Mouse (Mus musculus): ENCODE data around the gene Ifitm1. TPM values are rescaled to one million over a fixed set of nuclear protein-coding genes. Genes with fewer than 3 reads are reported as not detected.
"Not testable (repeated sequence)": the region's sequence is repeated elsewhere in the genome, so short reads cannot be mapped to it uniquely, and the experiment has no call there.

The Ifitm1 gene
- total RNA-seq, 2 experiments from 2014 or later: 48.4 to 111 TPM

DNA sequence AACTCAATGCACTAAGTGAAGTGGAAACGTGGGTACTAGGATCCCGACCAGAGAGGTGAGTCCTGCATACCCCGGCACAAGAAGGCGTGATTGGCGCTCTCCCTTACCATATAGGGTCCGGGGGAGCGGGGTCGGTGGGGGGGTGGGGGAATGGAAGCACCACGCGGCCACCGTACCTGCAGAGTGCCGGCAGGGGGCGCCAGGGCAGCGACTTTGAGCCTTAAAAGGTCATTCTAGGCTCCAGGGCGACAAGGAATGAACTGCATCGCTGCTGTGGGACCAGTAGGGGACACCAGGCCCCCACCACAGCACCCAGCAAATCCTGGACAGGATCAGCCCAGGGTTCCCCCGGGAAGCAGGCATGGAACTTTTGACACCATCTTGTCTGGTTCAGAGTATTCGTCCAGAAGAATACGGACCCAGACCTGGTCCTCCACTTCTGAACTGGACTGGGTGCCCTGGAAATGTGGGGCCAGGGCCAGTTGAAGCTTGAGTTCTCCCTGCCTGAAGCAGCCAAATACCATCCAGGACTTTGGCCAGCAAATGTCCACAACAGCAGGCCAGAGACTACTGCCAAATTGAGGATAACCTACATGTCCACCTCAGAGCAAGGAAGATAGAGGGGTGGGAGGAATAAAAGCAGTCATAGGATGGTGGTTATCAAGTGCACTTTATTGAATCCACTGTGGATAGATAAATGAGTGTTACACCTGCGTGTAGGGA, 42.1 kb downstream of the Ifitm1 start:
- ATAC-seq (ENCODE audit: poor library complexity, severe bottlenecking): peak; percentile 65

DNA sequence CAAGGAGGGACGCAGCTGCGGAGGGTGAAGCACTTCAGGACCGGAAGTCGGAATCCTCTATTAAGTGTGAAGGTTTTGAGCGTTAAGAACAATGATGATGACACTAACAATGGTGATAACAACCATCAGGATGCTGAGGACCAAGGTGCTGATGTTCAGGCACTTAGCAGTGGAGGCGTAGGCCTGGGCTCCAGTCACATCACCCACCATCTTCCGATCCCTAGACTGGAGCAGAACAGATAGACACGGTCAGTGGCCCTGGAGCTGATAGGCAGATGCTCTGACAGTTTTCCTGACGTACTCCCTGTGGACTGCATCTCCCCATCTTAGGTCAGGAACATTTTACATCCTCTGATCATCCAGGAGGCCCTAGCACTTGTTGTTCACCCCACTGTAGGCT, 42.6 kb downstream of the Ifitm1 start:
- no peak for ATAC-seq (ENCODE audit: poor library complexity, severe bottlenecking)

DNA sequence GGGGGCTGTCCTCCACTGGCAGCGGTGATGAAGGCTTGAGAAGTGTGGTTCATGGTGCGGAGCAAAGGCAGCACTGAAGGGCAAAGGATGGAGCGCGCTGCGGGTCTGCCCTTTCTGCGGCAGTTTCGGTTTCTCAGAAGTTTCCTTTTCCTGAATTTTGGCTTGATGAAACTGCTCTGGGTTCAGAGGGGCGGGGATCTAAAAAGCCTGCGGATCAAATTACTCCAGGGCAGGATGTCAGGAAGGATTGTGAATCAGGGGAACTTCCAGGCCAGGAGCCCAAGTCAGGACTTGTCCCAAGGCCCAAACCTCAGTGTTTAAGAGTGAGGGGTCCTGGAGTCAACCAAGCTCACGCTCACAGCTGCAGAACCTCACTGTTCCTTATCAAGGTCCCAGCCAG, 43.6 kb downstream of the Ifitm1 start, which contains the start of gene Ifitm3:
TSS of gene Ifitm3 (minus strand) at position 178 of the 400 bp plus-strand sequence.
- no peak for ATAC-seq (ENCODE audit: poor library complexity, severe bottlenecking)

DNA sequence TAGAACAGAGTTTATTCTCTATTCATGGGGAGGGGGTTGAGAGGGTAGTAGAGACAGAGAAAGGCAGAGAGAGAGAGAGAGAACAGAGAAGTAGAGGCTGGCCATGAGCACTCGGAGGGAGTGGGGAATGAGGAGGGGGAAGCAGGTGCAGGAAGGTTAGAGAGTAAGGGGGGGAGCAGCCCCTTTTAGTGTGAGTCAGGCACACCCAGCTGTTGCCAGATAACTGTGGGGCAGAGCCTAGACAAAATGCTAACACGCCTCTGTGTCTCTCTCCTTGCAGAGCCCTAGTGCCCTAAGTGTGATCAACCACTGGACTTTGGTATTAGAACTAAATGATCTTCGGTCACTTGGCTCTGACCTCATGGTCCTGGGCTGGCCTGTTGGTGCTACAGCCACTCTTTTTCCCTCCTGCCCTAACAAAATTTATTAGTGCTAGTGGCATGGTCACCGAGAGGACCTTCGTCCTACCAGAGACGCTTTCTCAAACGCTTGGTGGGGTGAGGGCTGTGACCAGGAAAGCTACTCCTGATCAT, 44.3 kb downstream of the Ifitm1 start:
- no peak for ATAC-seq (ENCODE audit: poor library complexity, severe bottlenecking)

DNA sequence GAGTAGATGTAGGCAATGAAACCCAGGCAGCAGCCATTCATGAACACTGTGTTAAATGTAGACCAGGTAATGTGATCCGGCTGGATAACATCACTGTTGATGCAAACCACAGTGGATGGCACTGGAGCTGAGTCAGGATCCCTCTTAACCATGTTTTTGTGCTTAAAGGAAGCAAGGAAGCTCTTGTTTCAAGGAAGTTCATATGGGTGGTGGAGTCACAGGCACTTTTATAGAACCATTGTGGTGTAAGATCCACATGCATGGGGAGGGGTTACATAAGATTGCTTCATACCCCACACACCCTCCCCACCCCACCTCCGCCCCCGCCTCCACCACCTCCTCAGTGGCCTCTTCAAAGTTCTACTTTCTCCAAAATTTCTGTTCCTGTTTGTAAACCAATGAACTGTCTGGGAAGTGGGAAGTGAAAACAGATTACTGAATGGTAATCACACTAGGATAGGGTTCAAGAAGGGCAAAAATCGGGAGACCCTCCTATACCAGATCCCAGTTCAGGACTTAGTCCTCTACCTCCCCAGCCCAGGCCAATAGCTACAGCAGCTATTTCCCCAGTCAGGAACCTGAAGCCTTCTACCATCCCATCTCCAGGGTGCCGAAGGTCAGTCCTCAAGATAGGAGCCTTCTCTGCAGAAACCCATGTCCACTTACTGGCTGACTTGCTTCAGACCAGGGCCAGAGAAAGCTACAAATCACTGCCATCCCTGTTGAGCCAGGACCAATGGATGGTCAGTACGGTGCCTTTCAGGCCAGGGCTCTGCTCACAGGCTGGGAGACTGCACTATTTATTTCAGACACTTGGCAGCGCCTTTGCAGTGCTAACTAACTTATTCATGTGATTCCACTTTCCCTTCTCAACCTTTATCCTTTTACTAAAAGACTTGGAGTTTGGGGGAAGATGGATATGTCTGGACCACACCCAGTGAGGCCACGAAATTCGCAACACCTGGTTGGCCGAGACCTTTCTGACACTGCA, 50.0 kb downstream of the Ifitm1 start:
- ATAC-seq (ENCODE audit: poor library complexity, severe bottlenecking): peak; percentile 75

DNA sequence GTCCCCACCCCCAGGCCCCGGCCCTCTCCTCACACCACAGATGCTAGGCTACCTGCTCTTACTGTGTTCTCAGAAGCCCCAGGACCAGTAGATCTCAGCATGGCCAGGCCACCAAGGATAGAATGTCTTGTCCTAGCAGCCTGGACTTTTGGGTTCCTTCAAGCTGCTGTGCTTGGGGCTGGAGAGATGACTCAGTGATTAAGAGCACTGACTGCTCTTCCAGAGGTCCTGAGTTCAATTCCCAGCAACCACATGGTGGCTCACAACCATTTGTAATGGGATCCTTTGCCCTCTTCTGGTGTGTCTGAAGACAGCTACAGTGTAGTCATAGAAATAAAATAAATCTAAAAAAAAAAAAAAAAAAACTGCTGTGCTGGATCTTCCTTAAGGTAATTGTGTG, 50.8 kb downstream of the Ifitm1 start, which contains the start of gene Ifitm6:
TSS of gene Ifitm6 (minus strand) at position 101 of the 400 bp plus-strand sequence.
- not testable (repeated sequence) for ATAC-seq (ENCODE audit: poor library complexity, severe bottlenecking)

DNA sequence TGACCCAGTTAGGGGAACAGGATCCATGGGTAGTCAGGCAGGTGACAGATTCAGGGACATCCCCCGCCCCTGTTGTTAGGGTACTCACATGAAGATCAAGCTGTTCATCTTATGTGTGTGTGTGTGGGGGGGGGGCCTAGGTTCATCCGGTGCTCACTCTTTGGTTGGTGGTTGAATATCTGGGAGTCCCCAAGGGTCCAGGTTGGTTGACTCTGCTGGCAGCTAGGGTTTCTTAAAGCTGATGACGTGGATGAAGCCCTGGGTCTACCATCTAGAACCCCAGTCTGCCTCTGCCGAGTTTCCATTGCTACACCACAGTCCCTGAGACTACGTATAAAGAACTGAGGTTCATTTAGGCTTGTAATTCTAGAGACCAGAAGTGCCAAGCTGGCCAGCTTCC, 52.0 kb downstream of the Ifitm1 start:
- ATAC-seq (ENCODE audit: poor library complexity, severe bottlenecking): no peak

Other genes with a start within 250 kb of the Ifitm1 start
- gene Cyp2e1, start 203.5 kb upstream of the Ifitm1 start, total RNA-seq (2015): not detected in 2 replicates
- not detected in 2 replicates for gene Cyp2e1, start 203.5 kb upstream of the Ifitm1 start, total RNA-seq (2017)
- gene Syce1, start 179.4 kb upstream of the Ifitm1 start, total RNA-seq (2015): 0.21 and 0.69 TPM in 2 replicates
- gene Syce1, start 179.4 kb upstream of the Ifitm1 start, total RNA-seq (2017): 0.15 and 0.73 TPM in 2 replicates
- gene Zfp941, start 145.0 kb upstream of the Ifitm1 start, total RNA-seq (2015): 0.16 TPM in 1 of 2 replicates, not detected in the other
- gene Zfp941, start 145.0 kb upstream of the Ifitm1 start, total RNA-seq (2017): 0.22 and 0.33 TPM in 2 replicates
- not detected in 2 replicates for gene Urah, start 132.2 kb upstream of the Ifitm1 start, total RNA-seq (2015)
- not detected in 2 replicates for gene Urah, start 132.2 kb upstream of the Ifitm1 start, total RNA-seq (2017)
- gene Scgb1c1, start 121.7 kb upstream of the Ifitm1 start, total RNA-seq (2015): not detected in 2 replicates
- not detected in 2 replicates for gene Scgb1c1, start 121.7 kb upstream of the Ifitm1 start, total RNA-seq (2017)
- gene Odf3, start 119.4 kb upstream of the Ifitm1 start, total RNA-seq (2015): not detected in 2 replicates
- gene Odf3, start 119.4 kb upstream of the Ifitm1 start, total RNA-seq (2017): not detected in 2 replicates
- gene Gm45785, start 110.9 kb upstream of the Ifitm1 start, total RNA-seq (2015): not detected in 2 replicates
- gene Gm45785, start 110.9 kb upstream of the Ifitm1 start, total RNA-seq (2017): not detected in 2 replicates
- gene Ric8a, start 110.3 kb upstream of the Ifitm1 start, total RNA-seq (2015): 41.7 and 44.7 TPM in 2 replicates
- 29.7 and 30.4 TPM in 2 replicates for gene Ric8a, start 110.3 kb upstream of the Ifitm1 start, total RNA-seq (2017)
- gene Bet1l, start 109.6 kb upstream of the Ifitm1 start, total RNA-seq (2015): 12.9 and 13.2 TPM in 2 replicates
- gene Bet1l, start 109.6 kb upstream of the Ifitm1 start, total RNA-seq (2017): 15.5 and 37.7 TPM in 2 replicates
- 87.5 and 89.5 TPM in 2 replicates for gene Psmd13, start 85.3 kb upstream of the Ifitm1 start, total RNA-seq (2015)
- 165 and 167 TPM in 2 replicates for gene Psmd13, start 85.3 kb upstream of the Ifitm1 start, total RNA-seq (2017)
- 7.9 and 9.1 TPM in 2 replicates for gene Sirt3, start 84.9 kb upstream of the Ifitm1 start, total RNA-seq (2015)
- 6.7 and 9.5 TPM in 2 replicates for gene Sirt3, start 84.9 kb upstream of the Ifitm1 start, total RNA-seq (2017)
- not detected in 2 replicates for gene Cox8b, start 66.8 kb upstream of the Ifitm1 start, total RNA-seq (2015)
- gene Cox8b, start 66.8 kb upstream of the Ifitm1 start, total RNA-seq (2017): not detected in 2 replicates
- not detected in 2 replicates for gene Nlrp6, start 46.3 kb upstream of the Ifitm1 start, total RNA-seq (2015)
- not detected in 2 replicates for gene Nlrp6, start 46.3 kb upstream of the Ifitm1 start, total RNA-seq (2017)
- 8.7 and 9.3 TPM in 2 replicates for gene Pgghg, start 25.8 kb upstream of the Ifitm1 start, total RNA-seq (2015)
- 7.8 and 10.2 TPM in 2 replicates for gene Pgghg, start 25.8 kb upstream of the Ifitm1 start, total RNA-seq (2017)
- 0.78 and 2.3 TPM in 2 replicates for gene Ifitm5, start 16.9 kb upstream of the Ifitm1 start, total RNA-seq (2015)
- 1.3 TPM in 1 of 2 replicates, not detected in the other for gene Ifitm5, start 16.9 kb upstream of the Ifitm1 start, total RNA-seq (2017)
- gene Gm45717, start 11.3 kb upstream of the Ifitm1 start, total RNA-seq (2015): not detected in 2 replicates
- gene Gm45717, start 11.3 kb upstream of the Ifitm1 start, total RNA-seq (2017): 0.88 TPM in 1 of 2 replicates, not detected in the other
- gene Ifitm2, start 11.2 kb upstream of the Ifitm1 start, total RNA-seq (2015): 773 and 813 TPM in 2 replicates
- gene Ifitm2, start 11.2 kb upstream of the Ifitm1 start, total RNA-seq (2017): 401 and 447 TPM in 2 replicates
- 2,002 and 2,201 TPM in 2 replicates for gene Ifitm3, start 43.5 kb downstream of the Ifitm1 start, total RNA-seq (2015)
- 715 and 839 TPM in 2 replicates for gene Ifitm3, start 43.5 kb downstream of the Ifitm1 start, total RNA-seq (2017)
- gene Ifitm6, start 50.7 kb downstream of the Ifitm1 start, total RNA-seq (2015): 1,773 and 2,031 TPM in 2 replicates
- 1,518 and 1,657 TPM in 2 replicates for gene Ifitm6, start 50.7 kb downstream of the Ifitm1 start, total RNA-seq (2017)
- gene Gm17387, start 61.9 kb downstream of the Ifitm1 start, total RNA-seq (2015): not detected in 2 replicates
- not detected in 2 replicates for gene Gm17387, start 61.9 kb downstream of the Ifitm1 start, total RNA-seq (2017)
- 1.5 and 3.0 TPM in 2 replicates for gene B4galnt4, start 93.9 kb downstream of the Ifitm1 start, total RNA-seq (2015)
- 1.7 and 2.5 TPM in 2 replicates for gene B4galnt4, start 93.9 kb downstream of the Ifitm1 start, total RNA-seq (2017)
- 6.7 and 9.7 TPM in 2 replicates for gene Pkp3, start 111.0 kb downstream of the Ifitm1 start, total RNA-seq (2015)
- gene Pkp3, start 111.0 kb downstream of the Ifitm1 start, total RNA-seq (2017): 3.8 and 6.1 TPM in 2 replicates
- 7.5 and 9.3 TPM in 2 replicates for gene Sigirr, start 133.4 kb downstream of the Ifitm1 start, total RNA-seq (2015)
- gene Sigirr, start 133.4 kb downstream of the Ifitm1 start, total RNA-seq (2017): 7.7 and 8.2 TPM in 2 replicates
- gene Ano9, start 150.6 kb downstream of the Ifitm1 start, total RNA-seq (2015): not detected in 2 replicates
- gene Ano9, start 150.6 kb downstream of the Ifitm1 start, total RNA-seq (2017): not detected in 2 replicates
- gene Ptdss2, start 155.2 kb downstream of the Ifitm1 start, total RNA-seq (2015): 7.1 and 10.2 TPM in 2 replicates
- gene Ptdss2, start 155.2 kb downstream of the Ifitm1 start, total RNA-seq (2017): 1.9 and 2.6 TPM in 2 replicates
- gene Rnh1, start 205.6 kb downstream of the Ifitm1 start, total RNA-seq (2015): 70.5 and 86.8 TPM in 2 replicates
- gene Rnh1, start 205.6 kb downstream of the Ifitm1 start, total RNA-seq (2017): 74.2 and 94.3 TPM in 2 replicates
- 29.0 and 40.0 TPM in 2 replicates for gene Hras, start 226.8 kb downstream of the Ifitm1 start, total RNA-seq (2015)
- gene Hras, start 226.8 kb downstream of the Ifitm1 start, total RNA-seq (2017): 20.7 and 27.1 TPM in 2 replicates
- gene Lrrc56, start 226.9 kb downstream of the Ifitm1 start, total RNA-seq (2015): 2.1 and 2.2 TPM in 2 replicates
- 1.3 and 4.3 TPM in 2 replicates for gene Lrrc56, start 226.9 kb downstream of the Ifitm1 start, total RNA-seq (2017)
- 0.36 TPM in 1 of 2 replicates, not detected in the other for gene Lmntd2, start 246.9 kb downstream of the Ifitm1 start, total RNA-seq (2015)
- gene Lmntd2, start 246.9 kb downstream of the Ifitm1 start, total RNA-seq (2017): 0.04 TPM in 1 of 2 replicates, not detected in the other
- 3.9 and 4.1 TPM in 2 replicates for gene Rassf7, start 248.6 kb downstream of the Ifitm1 start, total RNA-seq (2015)
- gene Rassf7, start 248.6 kb downstream of the Ifitm1 start, total RNA-seq (2017): 2.2 and 4.1 TPM in 2 replicates